Mouse (Mus musculus) gastrocnemius, postnatal 25 days (tissue): Measurements from ENCODE around the gene Ptprh. TPM values are rescaled to one million over a fixed set of nuclear protein-coding genes. Genes with fewer than 3 reads are reported as not detected.
A peak's percentile ranks its signal among the peaks of the same experiment; 100 is the strongest.

Source experiments
- DNase-seq: peaks from one replicate; pipeline ENCODE4 v3.0.0; 2022
- microRNA-seq, 2 experiments: library from miRNA; unstranded; fragments of <30 nt; microRNA quantifications; one replicate each; pipeline ENCODE4 v1.2.0; 2021; ENCODE audit warnings: borderline replicate concordance in 2 of 2
- total RNA-seq, 2 experiments: library from RNA; stranded (reverse); gene quantifications; 1 replicate in 1 of 2; 2 replicates in 1 of 2; pipeline ENCODE4 v1.2.3; 2021

Ptprh gene
- total RNA-seq, 2 experiments from 2014 or later = not detected

DNA sequence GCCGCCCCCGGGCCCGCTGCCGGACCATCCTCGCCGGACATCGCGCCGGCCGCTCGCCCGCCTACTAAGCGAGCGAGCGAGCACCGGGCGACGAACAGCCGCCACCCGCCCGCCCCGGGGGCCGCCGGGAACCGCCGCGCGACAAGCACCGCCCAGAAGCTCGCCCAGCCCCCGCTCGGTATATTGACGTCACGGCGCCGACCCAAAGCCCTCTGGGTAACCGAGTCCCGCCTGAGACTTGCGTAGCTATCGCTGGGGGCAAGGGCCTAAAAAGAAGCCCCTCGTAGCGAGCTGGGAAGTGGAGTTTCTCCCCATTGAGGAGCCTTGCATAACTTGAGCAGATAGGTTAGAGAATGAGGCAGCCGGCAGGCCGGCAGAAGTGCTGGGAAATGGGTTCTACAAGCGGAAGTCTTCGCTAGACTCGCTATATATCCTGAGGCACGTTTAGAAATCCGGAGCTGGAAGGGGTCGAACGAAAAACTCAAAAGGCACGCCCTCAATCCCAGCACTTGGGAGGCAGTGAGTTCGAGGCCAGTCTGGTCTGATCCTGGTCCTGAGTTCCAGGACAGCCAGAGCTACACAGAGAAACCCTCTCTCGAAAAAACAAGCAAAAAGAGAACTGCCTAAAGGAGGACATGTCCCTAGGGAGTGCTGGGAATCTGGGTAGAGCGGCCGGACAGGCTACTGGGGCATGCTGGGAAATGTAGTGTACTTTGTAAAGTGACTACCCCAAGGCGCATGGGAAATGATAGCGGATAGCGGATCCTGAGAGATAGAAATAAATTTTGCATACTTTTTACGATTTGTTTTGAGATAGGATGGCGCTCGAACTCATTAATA, 102.1 kb downstream of the Ptprh start, which contains the start of gene Ppp1r12c:
Gene Ppp1r12c (minus strand): TSS at position 123 of the 840 bp plus-strand sequence.
- peak; percentile 94 for DNase-seq

DNA sequence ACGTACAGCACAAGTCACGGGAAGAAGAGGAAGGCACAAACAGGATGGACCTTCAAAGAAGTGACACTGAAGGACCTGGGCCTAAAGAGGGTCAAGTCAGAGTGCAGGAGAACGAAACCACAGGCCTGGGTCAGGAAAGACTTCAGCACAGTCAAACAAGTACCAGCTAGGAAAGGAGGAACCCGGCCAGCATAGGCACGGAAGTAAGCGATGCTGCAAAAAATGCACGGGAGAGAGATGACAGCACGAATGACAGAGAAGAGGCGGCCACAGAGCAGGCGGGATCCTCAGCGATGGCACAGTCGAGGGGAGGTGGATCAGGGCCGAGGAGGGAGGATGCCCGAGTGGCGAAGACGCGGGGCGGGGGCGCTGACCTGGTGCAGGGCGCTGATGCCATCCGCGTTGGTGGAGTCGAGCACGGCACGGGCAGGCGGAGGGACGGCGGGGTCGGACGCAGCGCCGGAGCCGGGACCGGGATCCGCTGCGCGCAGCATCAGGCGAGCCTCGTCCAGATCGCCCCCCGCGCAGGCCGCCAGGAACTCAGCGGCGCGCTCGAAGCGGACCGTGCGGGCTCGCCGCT, 102.9 kb downstream of the Ptprh start:
- DNase-seq = no peak

DNA sequence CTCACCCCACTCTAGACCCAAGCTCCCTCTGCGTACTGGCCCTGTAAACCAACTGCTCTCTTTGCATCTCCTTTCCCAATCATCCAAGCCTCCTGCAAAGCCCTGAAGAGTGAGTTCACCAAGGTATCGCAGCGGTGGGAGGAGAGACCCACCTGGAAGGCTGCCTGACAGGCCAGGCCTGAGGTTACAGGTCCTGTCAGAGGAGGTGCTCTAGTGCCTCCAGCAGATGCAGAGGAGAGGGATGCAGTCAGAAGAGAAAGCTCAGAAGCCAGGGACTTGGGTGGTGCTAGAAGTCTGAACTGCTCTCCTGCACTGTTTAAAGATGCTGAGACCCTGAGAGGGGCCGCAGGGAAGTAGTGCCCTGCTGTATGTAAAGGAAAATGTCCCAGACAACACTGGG, 104.8 kb downstream of the Ptprh start:
- DNase-seq = no peak

Small RNA genes within 50 kb of the gene (microRNA-seq; reads per million reads assigned to microRNA genes)
- gene Gm23577 = 0 reads per million in 2 experiments

Other genes with a start within 250 kb of the Ptprh start
- gene Gp6, start 206.3 kb downstream of the Ptprh start, total RNA-seq = not detected
- gene Rdh13, start 158.4 kb downstream of the Ptprh start, total RNA-seq = 10 to 100 TPM; 14.9 to 16.5 TPM
- gene Eps8l1, start 143.4 kb downstream of the Ptprh start, total RNA-seq = 1 to 10 TPM; 1.5 to 2.2 TPM
- gene Ppp1r12c, start 102.4 kb downstream of the Ptprh start, total RNA-seq = 10 to 100 TPM; 20.6 to 22.3 TPM
- gene Tnnt1, start 87.7 kb downstream of the Ptprh start, total RNA-seq = 100 to 1,000 TPM; 151 to 768 TPM
- under 1 TPM in 1 of 2 experiments, not detected in 1; 0.29 TPM for gene Tnni3, start 79.8 kb downstream of the Ptprh start, total RNA-seq
- not detected for gene Dnaaf3, start 71.6 kb downstream of the Ptprh start, total RNA-seq
- under 1 TPM in 1 of 2 experiments, not detected in 1; 0.16 TPM for gene Syt5, start 56.5 kb downstream of the Ptprh start, total RNA-seq
- gene Tmem86b, start 27.4 kb upstream of the Ptprh start, total RNA-seq = 1 to 10 TPM; 2.4 to 3.0 TPM
- 10 to 100 TPM; 41.8 to 46.2 TPM for gene Ppp6r1, start 55.0 kb upstream of the Ptprh start, total RNA-seq
- gene Hspbp1, start 81.0 kb upstream of the Ptprh start, total RNA-seq = 10 to 100 TPM; 21.8 to 23.1 TPM
- gene Brsk1, start 86.6 kb upstream of the Ptprh start, total RNA-seq = 1 to 10 TPM; 1.4 to 1.7 TPM
- gene Tmem150b, start 121.2 kb upstream of the Ptprh start, total RNA-seq = under 1 TPM in 1 of 2 experiments, not detected in 1; 0.23 TPM
- 10 to 100 TPM; 10.7 to 12.3 TPM for gene Kmt5c, start 136.1 kb upstream of the Ptprh start, total RNA-seq
- 1 to 10 TPM; 1.4 to 2.2 TPM for gene Cox6b2, start 149.1 kb upstream of the Ptprh start, total RNA-seq
- not detected for gene Fam71e2, start 167.3 kb upstream of the Ptprh start, total RNA-seq
- not detected for gene Il11, start 178.8 kb upstream of the Ptprh start, total RNA-seq
- gene Tmem190, start 178.9 kb upstream of the Ptprh start, total RNA-seq = not detected
- 1 to 10 TPM; 6.3 to 6.4 TPM for gene Tmem238, start 185.6 kb upstream of the Ptprh start, total RNA-seq
- 100 to 1,000 TPM; 442 to 471 TPM for gene Rpl28, start 188.8 kb upstream of the Ptprh start, total RNA-seq
- gene Ube2s, start 208.5 kb upstream of the Ptprh start, total RNA-seq = 10 to 100 TPM; 65.5 to 67.9 TPM
- gene Shisa7, start 240.7 kb upstream of the Ptprh start, total RNA-seq = not detected